Mouse (Mus musculus) gastrocnemius, adult 2 months (tissue): Measurements from ENCODE around the gene Slc27a3. TPM values are rescaled to one million over a fixed set of nuclear protein-coding genes. Genes with fewer than 3 reads are reported as not detected.

Source experiments
- DNase-seq: peaks from one replicate; pipeline ENCODE4 v3.0.0; 2022
- H3K27ac ChIP-seq: fragments of 200-600 bp; 2 replicates; pipeline ENCODE4 v1.8.1; 2022; ENCODE audit warnings: mild to moderate bottlenecking
- H3K4me3 ChIP-seq: fragments of 200-600 bp; 2 replicates; pipeline ENCODE4 v1.8.1; 2022; ENCODE audit warnings: mild to moderate bottlenecking, moderate library complexity
- CTCF ChIP-seq: fragments of 200-600 bp; IDR thresholded peaks from 2 replicates; pipeline ENCODE4 v1.8.1; 2022; ENCODE audit warnings: antibody characterized with exemption, mild to moderate bottlenecking, moderate library complexity
- intact Hi-C: fragments of 180-260 bp; cut with DNase I; formaldehyde crosslinking; loops from one replicate; pipeline ENCODE4 v1.15.1; 2025
- long read RNA-seq, 2 experiments: library from polyadenylated mRNA; stranded (forward); transcript quantifications; one replicate each; pipeline ENCODE4 v2.0.0; 2021
- total RNA-seq, 2 experiments: library from RNA; stranded (reverse); gene quantifications; 2 replicates each; pipeline ENCODE4 v1.2.3; 2021

The Slc27a3 gene
- total RNA-seq = 1 to 10 TPM in 1 of 2 experiments, under 1 TPM in 1; 0.97 to 1.3 TPM
- long read RNA-seq, experiment 1 = 0 reads
- long read RNA-seq, experiment 2 = 0 reads

DNA sequence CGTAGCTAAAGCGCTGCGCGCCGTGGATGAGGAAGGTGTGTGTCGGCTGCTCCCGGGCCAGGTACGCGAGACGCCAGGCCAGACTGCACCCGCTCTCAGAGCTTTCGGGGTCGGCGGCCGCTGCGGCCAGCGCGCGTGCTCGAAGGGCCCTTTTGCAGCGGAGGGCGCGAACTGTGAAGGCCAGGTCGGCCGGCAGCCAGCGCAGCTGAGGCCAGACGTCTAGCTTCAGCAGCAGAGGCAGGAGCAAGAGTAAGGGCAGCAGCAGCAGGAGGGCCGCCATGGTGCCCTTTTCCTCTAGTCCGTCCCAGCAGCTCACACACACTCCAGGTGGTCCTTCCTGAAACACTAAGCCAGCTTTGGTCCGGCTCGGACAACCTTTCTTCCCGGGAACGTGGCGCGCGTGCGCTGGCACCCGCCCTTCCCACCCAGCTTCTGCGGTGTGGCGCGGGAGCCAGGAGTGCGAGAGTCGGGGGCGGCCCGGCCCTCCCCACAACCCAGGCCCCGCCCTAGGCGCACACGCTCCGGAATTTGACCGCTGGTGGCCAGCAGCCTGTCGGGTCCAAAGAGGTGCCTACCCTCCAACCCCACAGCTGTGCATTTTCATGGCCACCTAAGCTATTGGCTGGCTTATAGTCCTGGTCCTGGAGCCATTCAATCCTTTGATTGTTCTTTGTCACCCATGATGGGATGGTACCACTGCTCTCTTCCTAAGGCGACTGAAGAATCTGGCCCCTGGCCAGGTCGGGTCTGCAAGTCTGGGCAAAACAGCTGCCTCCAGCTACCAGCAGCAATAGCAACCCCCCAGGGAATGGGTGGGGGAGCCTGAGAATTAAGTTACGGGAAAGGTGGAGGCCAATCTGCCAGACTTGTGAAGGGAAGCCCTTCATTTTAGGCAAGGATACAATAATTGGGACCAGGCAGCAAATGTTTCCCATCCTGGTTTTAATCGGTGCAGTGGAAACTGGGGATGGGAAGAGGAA is at the start of gene Slc27a3:
TSS of gene Slc27a3 (minus strand) at position 428 of the 980 bp plus-strand sequence.
- intact Hi-C loops = no loop called here
- peak; percentile 75 for DNase-seq
- TF ChIP-seq CTCF = no peak
- peak within 1 kb of the TSS; percentile 87 for H3K4me3 ChIP-seq
- peak within 1 kb of the TSS; percentile 76 for H3K27ac ChIP-seq

DNA sequence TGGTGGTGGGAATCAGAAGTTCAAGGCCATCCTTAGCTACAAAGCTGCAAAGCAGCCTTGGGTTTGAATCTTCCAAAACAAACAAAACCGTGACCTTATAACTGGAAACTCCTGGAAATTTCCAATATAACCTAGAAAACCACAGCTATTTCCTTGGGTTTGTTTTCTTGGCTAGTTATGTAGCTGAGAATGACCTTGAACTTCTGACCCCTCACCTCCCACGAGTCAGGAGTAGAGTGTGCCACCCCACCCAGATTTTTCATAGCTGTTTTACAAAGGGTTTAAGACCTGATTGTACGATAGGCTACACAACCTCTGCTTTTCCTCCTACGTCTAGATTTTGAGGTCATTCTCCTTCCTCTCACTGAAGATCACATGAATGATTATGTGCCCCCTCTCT is 47.4 kb upstream of the Slc27a3 start:
- no peak overlapping the region for H3K27ac ChIP-seq
- H3K4me3 ChIP-seq = no peak overlapping the region
- intact Hi-C loops = no loop called here
- DNase-seq = no peak
- TF ChIP-seq CTCF = no peak

DNA sequence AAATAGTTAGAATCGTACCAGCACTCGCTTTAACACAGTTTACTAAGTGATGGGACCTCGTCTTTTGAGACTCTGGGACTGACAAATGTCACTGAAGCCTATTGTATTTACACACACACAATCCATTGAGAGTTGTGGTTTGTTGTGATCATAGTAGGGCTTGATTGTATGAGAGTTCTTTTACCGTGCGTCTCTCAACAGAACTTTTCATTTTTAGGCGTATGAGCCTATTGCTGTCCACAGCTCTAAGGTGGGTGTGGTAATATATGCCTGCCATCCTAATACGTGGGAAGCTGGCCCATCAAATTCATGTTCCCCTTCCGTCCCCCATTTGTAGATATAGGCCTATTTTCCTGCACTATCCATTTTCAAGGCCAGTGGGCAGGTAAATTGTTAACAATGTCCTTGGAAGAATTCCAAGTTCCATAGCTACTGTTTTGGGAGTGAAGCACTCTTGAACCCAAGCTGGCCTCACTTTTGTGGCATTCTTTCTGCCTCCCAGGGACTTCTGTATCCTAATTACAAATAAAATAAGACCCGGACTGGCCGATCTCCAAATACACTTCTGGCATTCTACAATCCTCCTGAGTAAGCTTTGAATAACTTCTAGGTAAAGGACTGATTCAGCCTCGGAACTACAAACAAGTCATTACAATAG is 44.5 kb upstream of the Slc27a3 start:
- H3K4me3 ChIP-seq = peak overlapping the region; percentile 96
- intact Hi-C loops = loop anchor here (5.0 kb wide), 1 partner anchor 33 kb away; the partner anchor contains the start of gene Npr1
- DNase-seq = no peak
- no peak for TF ChIP-seq CTCF
- H3K27ac ChIP-seq = peak overlapping the region; percentile 98

DNA sequence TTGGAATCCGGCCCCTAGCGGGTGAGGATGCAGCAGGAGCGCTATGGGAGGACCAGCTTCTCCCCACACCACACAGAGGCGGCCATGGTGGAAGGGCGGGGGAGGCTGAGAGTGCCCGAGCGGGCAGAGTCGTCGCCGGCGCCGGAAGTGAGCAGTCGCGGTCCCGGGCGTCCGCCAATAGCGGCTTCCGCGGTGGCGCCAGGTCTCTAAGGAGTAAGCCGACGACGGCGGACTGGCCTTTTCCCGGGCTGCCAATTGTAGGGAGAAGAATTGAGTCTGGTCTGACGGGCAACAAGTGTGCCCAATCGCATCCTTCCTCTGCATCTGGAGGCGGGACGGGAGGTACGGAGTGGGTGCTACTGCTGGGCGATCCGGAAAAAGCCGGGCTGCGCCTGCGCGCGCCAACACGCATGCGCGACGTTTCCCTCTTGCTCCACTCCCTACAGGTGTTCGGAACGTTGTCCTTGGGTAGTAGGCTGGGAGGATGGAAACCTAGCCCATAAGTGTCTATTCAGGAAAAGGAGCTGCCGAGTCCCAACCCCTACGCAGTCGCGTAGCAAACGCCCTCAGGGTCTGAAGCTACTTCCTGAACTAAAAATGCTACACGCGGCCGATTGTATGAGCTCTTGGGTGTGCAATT is 43.8 kb upstream of the Slc27a3 start, which contains the start of gene Ints3:
TSS of gene Ints3 (minus strand) at position 242 of the 640 bp plus-strand sequence.
- no peak for TF ChIP-seq CTCF
- DNase-seq = peak; percentile 100
- Histone ChIP-seq H3K4me3 (peak within 1 kb of the TSS; percentile 96), H3K27ac (peak within 1 kb of the TSS; percentile 98)
- intact Hi-C loops = loop anchor here (5.0 kb wide), 1 partner anchor 34 kb away; the partner anchor contains the start of gene Npr1

DNA sequence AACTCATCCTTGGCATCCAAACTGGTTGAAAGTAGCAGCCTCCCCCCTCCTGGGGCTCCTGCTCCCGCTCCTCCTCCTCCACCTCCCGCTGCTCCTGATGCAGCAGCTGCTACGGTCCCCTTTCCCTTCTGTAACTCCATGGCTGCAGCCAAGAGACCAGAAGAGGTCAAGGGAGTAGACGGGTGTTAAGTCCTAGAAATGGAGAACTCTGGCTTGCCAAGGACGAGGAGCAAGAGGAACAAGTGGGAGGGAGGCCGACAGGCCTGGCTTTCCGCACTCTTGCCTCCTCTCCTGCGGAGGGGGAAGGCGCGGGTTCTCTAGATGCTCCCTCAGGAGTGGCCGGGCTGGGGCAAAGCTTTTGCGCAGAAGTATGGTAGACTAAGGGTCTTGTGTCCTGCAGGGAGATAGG is 43.1 kb upstream of the Slc27a3 start:
- Histone ChIP-seq H3K27ac (peak overlapping the region; percentile 98), H3K4me3 (peak overlapping the region; percentile 96)
- no peak for TF ChIP-seq CTCF
- intact Hi-C loops = loop anchor here (5.0 kb wide), 1 partner anchor 34 kb away; the partner anchor contains the start of gene Npr1
- DNase-seq = no peak

DNA sequence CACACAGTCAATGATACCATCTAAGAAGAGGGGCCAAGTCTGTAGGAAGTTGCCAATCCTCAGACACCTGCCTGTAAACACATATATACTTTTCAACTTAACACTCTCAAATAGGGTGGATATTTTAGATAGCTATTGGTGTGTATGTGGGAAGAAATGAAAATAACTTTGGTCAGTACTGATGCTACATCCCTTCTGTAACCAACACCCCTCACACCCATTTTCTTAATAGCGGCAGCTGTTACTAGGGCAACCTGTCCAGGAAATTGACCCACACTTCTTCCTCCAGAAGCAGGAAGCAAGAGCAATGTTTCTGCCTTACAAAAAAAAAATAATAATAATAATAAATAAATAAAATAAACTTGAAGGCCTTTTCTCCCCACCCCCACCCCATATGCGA is 42.6 kb upstream of the Slc27a3 start:
- no peak for DNase-seq
- intact Hi-C loops = loop anchor here (5.0 kb wide), 1 partner anchor 35 kb away; the partner anchor contains the start of gene Npr1
- Histone ChIP-seq H3K4me3 (peak overlapping the region; percentile 96), H3K27ac (peak overlapping the region; percentile 98)
- TF ChIP-seq CTCF = no peak

DNA sequence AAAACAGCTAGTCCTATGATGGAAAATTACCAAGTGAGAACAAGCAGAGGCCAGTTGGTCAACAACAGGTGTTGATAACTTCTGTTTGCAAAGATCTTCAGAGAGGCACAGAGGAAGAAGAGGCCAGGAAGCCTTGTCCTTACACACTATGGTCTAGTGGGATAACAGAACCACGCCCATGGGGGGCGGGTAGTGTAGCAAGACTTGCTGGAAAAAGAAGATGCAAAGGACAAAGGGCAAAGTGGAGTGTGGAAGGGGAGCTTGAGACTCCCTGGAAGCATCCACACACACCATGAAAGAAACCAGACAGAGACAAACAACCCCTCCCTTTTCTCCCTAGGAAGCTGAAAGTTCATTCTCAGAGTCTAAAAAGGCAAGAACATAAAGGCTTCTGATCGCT is 39.8 kb upstream of the Slc27a3 start:
- DNase-seq = no peak
- Histone ChIP-seq H3K4me3 (no peak overlapping the region), H3K27ac (peak overlapping the region; percentile 28; the same call in 1 of the 2 replicates)
- intact Hi-C loops = no loop called here
- TF ChIP-seq CTCF = no peak

DNA sequence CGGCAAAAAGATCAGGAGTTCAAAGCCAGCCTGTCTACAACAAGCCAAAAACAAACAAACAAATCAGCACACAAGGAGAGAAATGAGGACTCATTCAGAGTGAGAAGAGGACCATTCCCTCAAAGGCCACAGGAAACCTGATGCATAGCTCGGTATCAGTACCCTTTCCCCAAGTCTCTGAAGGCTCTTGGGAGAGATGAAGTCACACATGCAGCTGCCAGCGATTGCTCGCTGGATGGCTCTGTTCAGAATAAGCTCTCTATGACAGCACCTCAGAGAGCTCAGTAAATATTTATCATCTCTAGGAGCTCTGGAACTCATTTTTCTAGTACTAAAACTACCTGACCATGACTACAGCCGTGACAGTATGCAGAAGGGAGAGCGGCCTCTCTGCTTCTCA is 38.4 kb upstream of the Slc27a3 start:
- Histone ChIP-seq H3K27ac (peak overlapping the region; percentile 62), H3K4me3 (no peak overlapping the region)
- intact Hi-C loops = no loop called here
- TF ChIP-seq CTCF = no peak
- peak; percentile 50 for DNase-seq

DNA sequence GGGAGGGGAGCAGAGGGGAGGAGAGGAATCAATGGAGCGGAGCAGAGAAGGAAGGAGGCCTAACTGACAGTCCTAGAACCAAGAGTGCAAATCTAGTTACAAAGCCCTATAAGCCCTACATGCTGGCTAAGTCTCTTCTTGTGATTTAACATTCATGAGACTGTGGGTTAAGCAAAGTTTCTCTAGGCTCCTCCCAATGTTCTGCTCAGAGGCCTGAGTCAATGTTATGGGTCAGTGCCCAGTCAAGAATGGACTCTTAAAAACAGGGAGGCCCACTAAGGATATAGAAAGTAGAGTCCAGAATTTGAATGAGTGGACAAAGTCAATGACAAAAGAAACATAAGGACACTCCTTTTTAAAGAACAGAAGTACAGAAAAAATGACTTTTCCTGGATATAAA is 37.8 kb upstream of the Slc27a3 start:
- no peak for DNase-seq
- no peak for TF ChIP-seq CTCF
- H3K4me3 ChIP-seq = no peak overlapping the region
- H3K27ac ChIP-seq = peak overlapping the region; percentile 62
- intact Hi-C loops = no loop called here

DNA sequence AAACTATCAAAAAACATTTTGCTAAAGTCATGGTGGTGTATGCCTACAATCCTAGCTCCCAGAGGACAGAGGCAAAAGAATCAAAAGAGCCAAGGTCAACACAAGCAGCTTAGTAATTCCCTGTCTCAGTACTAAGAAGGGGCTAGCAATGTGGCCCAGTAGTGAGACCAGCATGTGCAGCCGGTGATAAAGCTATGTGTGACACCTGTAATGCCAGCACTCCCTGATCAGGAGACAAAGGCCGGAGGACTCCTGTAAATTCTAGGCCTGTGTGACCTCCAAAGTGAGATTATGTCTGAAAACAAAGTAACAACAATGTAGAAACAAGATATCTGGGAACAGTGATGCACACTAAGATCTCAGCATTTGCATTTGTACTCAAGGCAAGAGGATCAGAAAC is 35.8 kb upstream of the Slc27a3 start:
- no peak for TF ChIP-seq CTCF
- intact Hi-C loops = no loop called here
- no peak for DNase-seq
- Histone ChIP-seq H3K4me3 (no peak overlapping the region), H3K27ac (no peak overlapping the region)

DNA sequence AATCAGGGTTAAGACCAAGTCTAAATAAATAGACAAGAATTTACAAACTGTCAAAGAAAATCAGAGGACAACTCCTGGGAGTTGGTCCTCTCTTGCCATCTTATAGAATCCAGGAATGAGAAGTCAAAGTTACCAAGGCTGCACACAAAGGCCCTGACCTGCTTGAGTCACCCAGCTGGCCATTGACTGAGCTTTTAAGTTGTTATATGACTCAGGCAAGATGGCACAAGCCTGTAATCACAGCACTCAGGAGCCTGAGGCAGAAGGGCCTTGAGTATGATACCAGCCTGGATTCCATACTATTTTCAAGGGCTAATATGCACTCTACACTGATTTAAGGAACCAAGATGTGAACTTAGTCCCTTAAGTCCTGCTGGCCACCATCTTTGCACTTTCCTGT is 33.8 kb upstream of the Slc27a3 start:
- DNase-seq = no peak
- Histone ChIP-seq H3K27ac (no peak overlapping the region), H3K4me3 (no peak overlapping the region)
- intact Hi-C loops = no loop called here
- TF ChIP-seq CTCF = no peak

DNA sequence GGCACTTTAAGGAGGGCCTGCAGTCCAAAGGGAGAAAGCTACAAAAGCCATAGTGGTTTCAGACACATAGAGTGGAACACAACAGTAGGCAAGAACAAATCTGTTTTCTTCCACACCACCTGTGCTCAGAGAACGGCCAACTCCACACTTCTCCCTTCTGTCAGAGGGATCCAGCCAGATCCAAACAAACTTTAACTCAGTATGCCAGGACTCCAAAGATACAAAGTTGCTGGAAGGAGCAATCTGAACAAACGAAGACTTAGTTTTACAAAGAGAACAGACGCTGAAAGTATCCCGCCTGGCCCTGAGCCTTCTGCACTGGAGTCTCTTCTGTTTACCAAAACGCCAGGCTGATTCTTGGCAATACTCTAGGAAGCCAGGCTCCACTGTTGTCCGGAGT is 31.0 kb upstream of the Slc27a3 start:
- TF ChIP-seq CTCF = no peak
- intact Hi-C loops = no loop called here
- peak overlapping the region; percentile 31 for H3K27ac ChIP-seq
- no peak overlapping the region for H3K4me3 ChIP-seq
- DNase-seq = no peak
